Mouse (Mus musculus): ENCODE data around the gene Gm2431. TPM values are rescaled to one million over a fixed set of nuclear protein-coding genes. Genes with fewer than 3 reads are reported as not detected.
"Not testable (repeated sequence)": the region's sequence is repeated elsewhere in the genome, so short reads cannot be mapped to it uniquely, and the experiment has no call there.

Gm2431 gene
- polyA plus RNA-seq, 1 experiment from 2014 or later, result not detected

DNA sequence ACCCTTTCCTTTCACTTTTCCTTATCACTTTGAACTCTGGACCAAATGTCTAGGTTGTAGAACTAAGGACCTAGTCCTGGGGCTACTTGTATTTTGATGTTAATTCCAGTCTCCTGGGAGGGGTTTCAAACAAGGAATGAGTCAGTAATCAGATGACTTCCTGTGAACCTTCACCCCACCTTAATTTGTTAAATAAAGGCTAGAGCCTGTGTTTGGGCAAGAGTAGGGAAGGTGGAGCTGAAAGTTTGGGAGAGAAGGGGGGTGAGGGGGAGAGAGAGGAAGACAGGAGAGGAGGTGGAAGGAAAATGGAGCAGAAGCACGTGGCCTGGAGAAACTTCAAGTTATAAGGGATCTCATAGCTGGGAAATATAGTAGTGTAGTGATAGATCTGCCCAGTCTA is 26.6 kb downstream of the Gm2431 start:
- Histone ChIP-seq H3K27me3 (ENCODE audit: control insufficient read depth, insufficient read depth, low read depth, low read length) (no peaks in the 10 kb centered on the region), H3K27ac (ENCODE audit: low read length) (no peak overlapping the region), H3K4me2 (ENCODE audit: low read length) (no peak overlapping the region), H3K9me3 (replicated peaks; ENCODE audit: control insufficient read depth, low read length, poor library complexity, severe bottlenecking) (peaks cover 3% of the 10 kb centered on the region; the same call in 1 of the 2 replicates), H3K36me3 (ENCODE audit: control insufficient read depth, insufficient read depth, low read length) (no peaks in the 10 kb centered on the region), H3K9ac (ENCODE audit: low read depth, low read length) (no peak overlapping the region), H3K4me3 (ENCODE audit: low read depth, low read length) (no peak overlapping the region), H3K4me1 (ENCODE audit: control insufficient read depth, insufficient read depth, low read length) (no peaks in the 10 kb centered on the region)
- ATAC-seq, result no peak
- WGBS, result 30% methylated on average over 1 of the region's 1 CpGs

DNA sequence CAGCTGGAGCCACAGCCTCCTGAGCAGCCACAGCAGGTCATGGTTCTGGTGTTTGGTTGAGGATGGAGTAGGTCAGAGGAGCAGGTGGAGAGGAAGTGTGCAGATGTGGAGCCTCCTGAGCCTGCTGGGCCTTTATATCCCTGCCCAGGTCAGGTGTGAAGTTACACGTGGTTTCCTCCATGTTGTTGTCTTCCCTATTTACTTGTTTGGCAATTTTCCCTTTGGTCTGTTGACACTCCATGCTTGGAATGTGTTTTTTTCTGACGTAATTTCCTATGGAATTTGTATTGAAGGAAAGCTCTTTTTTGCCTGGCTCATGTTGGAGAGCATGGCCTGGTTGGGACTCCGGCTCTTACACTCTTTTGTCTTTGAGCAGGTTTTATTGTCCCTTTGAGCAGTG is 28.3 kb downstream of the Gm2431 start, which contains the start of gene Krtap5-5:
TSS of gene Krtap5-5 (minus strand) at position 101 of the 400 bp plus-strand sequence.
- H3K4me3 ChIP-seq (ENCODE audit: low read depth, low read length); H3K27ac ChIP-seq (ENCODE audit: low read length); H3K9ac ChIP-seq (ENCODE audit: low read depth, low read length); H3K4me1 ChIP-seq (ENCODE audit: control insufficient read depth, insufficient read depth, low read length); H3K9me3 ChIP-seq (replicated peaks; ENCODE audit: control insufficient read depth, low read length, poor library complexity, severe bottlenecking); H3K4me2 ChIP-seq (ENCODE audit: low read length); ATAC-seq; H3K36me3 ChIP-seq (ENCODE audit: control insufficient read depth, insufficient read depth, low read length); H3K27me3 ChIP-seq (ENCODE audit: control insufficient read depth, insufficient read depth, low read depth, low read length): not testable (repeated sequence)
- 59% methylated on average over 3 of the region's 3 CpGs for WGBS

DNA sequence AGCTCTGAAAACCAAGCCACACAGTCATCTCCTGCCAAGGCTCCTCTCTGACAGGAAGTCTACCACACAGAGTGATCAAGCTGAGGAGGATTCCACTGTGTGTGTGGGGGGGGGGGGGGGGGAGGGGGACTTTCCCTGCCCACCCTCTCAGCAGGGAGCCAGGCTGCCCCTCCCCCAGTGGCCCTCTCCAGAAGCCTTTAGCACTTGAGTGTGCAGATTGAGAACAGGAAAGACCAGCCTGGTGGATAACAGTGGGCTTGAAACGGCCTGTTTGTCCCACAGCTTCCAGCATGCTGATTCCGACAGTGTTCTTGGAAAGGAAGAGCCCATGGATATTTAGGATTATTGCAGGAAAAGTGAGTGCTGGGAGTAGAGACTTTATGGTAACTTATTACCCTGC is 33.6 kb downstream of the Gm2431 start:
- Histone ChIP-seq H3K4me3 (ENCODE audit: low read depth, low read length) (no peak overlapping the region), H3K4me2 (ENCODE audit: low read length) (no peak overlapping the region), H3K9me3 (replicated peaks; ENCODE audit: control insufficient read depth, low read length, poor library complexity, severe bottlenecking) (no peaks in the 10 kb centered on the region), H3K27ac (ENCODE audit: low read length) (no peak overlapping the region), H3K27me3 (ENCODE audit: control insufficient read depth, insufficient read depth, low read depth, low read length) (no peaks in the 10 kb centered on the region), H3K36me3 (ENCODE audit: control insufficient read depth, insufficient read depth, low read length) (no peaks in the 10 kb centered on the region), H3K9ac (ENCODE audit: low read depth, low read length) (no peak overlapping the region), H3K4me1 (ENCODE audit: control insufficient read depth, insufficient read depth, low read length) (no peaks in the 10 kb centered on the region)
- ATAC-seq, result no peak
- 60% methylated on average over 2 of the region's 2 CpGs for WGBS

DNA sequence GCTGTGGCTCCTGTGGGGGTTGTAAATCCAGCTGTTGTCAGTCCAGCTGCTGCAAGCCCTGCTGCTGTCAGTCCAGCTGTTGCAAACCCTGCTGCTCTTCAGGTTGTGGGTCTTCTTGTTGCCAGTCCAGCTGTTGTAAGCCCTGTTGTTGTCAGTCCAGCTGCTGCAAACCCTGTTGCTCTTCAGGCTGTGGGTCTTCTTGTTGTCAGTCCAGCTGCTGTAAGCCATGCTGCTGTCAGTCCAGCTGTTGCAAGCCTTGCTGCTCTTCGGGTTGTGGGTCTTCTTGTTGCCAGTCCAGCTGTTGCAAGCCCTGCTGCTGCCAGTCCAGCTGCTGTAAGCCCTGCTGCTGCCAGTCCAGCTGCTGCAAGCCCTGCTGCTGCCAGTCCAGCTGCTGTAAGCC is 46.0 kb downstream of the Gm2431 start:
- H3K9ac ChIP-seq (ENCODE audit: low read depth, low read length); H3K27ac ChIP-seq (ENCODE audit: low read length); H3K4me2 ChIP-seq (ENCODE audit: low read length); H3K9me3 ChIP-seq (replicated peaks; ENCODE audit: control insufficient read depth, low read length, poor library complexity, severe bottlenecking); H3K4me1 ChIP-seq (ENCODE audit: control insufficient read depth, insufficient read depth, low read length); H3K4me3 ChIP-seq (ENCODE audit: low read depth, low read length); H3K27me3 ChIP-seq (ENCODE audit: control insufficient read depth, insufficient read depth, low read depth, low read length); ATAC-seq; H3K36me3 ChIP-seq (ENCODE audit: control insufficient read depth, insufficient read depth, low read length): not testable (repeated sequence)
- 57% methylated on average over 1 of the region's 1 CpGs for WGBS

DNA sequence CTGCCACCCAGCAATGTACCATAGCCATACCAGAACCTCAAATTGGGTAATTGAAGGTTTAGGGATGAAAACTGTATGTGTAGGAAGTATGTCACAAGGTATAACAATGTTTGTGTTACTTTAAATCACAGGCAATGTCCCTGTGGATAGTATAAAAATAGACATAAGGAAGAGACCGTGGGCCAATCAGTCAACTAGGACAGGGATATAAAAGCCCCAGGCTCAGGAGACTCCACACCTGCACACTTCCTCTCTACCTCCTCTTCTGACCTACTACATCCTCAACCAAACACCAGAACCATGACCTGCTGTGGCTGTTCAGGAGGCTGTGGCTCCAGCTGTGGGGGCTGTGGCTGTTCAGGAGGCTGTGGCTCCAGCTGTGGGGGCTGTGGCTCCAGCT is 46.6 kb downstream of the Gm2431 start, which contains the start of gene Gm7579:
TSS of gene Gm7579 (plus strand) at position 301 of the 400 bp plus-strand sequence.
- ATAC-seq, result no peak
- WGBS, result 75% methylated on average over 1 of the region's 1 CpGs

More for the DNA sequence above, 46.6 kb downstream of the Gm2431 start, which contains the start of gene Gm7579:
- H3K4me1 ChIP-seq (ENCODE audit: control insufficient read depth, insufficient read depth, low read length), result no peaks in the 10 kb centered on the region
- H3K27me3 ChIP-seq (ENCODE audit: control insufficient read depth, insufficient read depth, low read depth, low read length), result no peaks in the 10 kb centered on the region
- no peak within 1 kb of the TSS for H3K27ac ChIP-seq (ENCODE audit: low read length)
- no peak within 1 kb of the TSS for H3K4me3 ChIP-seq (ENCODE audit: low read depth, low read length)
- H3K9me3 ChIP-seq (replicated peaks; ENCODE audit: control insufficient read depth, low read length, poor library complexity, severe bottlenecking), result no peaks in the 10 kb centered on the region
- no peak within 1 kb of the TSS for H3K4me2 ChIP-seq (ENCODE audit: low read length)
- H3K9ac ChIP-seq (ENCODE audit: low read depth, low read length), result no peak within 1 kb of the TSS
- no peaks in the 10 kb centered on the region for H3K36me3 ChIP-seq (ENCODE audit: control insufficient read depth, insufficient read depth, low read length)

Other genes with a start within 250 kb of the Gm2431 start
- 47.5 and 50.3 TPM in 2 replicates for gene Mob2, start 197.3 kb downstream of the Gm2431 start, polyA plus RNA-seq (2015; fragmentation: Nextera tagmentation; extraction: Ambion mirVana)
- 113 and 128 TPM in 2 replicates for gene Dusp8, start 162.5 kb downstream of the Gm2431 start, polyA plus RNA-seq (2015; fragmentation: Nextera tagmentation; extraction: Ambion mirVana)
- gene Gm45618, start 137.6 kb downstream of the Gm2431 start, polyA plus RNA-seq (2015; fragmentation: Nextera tagmentation; extraction: Ambion mirVana), result 0.30 TPM in 1 of 2 replicates, not detected in the other
- not detected in 2 replicates for gene Gm39115, start 122.3 kb downstream of the Gm2431 start, polyA plus RNA-seq (2015; fragmentation: Nextera tagmentation; extraction: Ambion mirVana)
- gene Gm45337, start 113.7 kb downstream of the Gm2431 start, polyA plus RNA-seq (2015; fragmentation: Nextera tagmentation; extraction: Ambion mirVana), result not detected in 2 replicates
- gene Gm29735, start 101.2 kb downstream of the Gm2431 start, polyA plus RNA-seq (2015; fragmentation: Nextera tagmentation; extraction: Ambion mirVana), result not detected in 2 replicates
- not detected in 2 replicates for gene Gm4553, start 92.6 kb downstream of the Gm2431 start, polyA plus RNA-seq (2015; fragmentation: Nextera tagmentation; extraction: Ambion mirVana)
- gene Krtap5-2, start 82.3 kb downstream of the Gm2431 start, polyA plus RNA-seq (2015; fragmentation: Nextera tagmentation; extraction: Ambion mirVana), result not detected in 2 replicates
- gene Gm10153, start 68.0 kb downstream of the Gm2431 start, polyA plus RNA-seq (2015; fragmentation: Nextera tagmentation; extraction: Ambion mirVana), result not detected in 2 replicates
- gene Krtap5-3, start 57.0 kb downstream of the Gm2431 start, polyA plus RNA-seq (2015; fragmentation: Nextera tagmentation; extraction: Ambion mirVana), result not detected in 2 replicates
- not detected in 2 replicates for gene Gm7579, start 46.5 kb downstream of the Gm2431 start, polyA plus RNA-seq (2015; fragmentation: Nextera tagmentation; extraction: Ambion mirVana)
- gene Krtap5-5, start 28.4 kb downstream of the Gm2431 start, polyA plus RNA-seq (2015; fragmentation: Nextera tagmentation; extraction: Ambion mirVana), result not detected in 2 replicates
- gene Gm40460, start 17.3 kb downstream of the Gm2431 start, polyA plus RNA-seq (2015; fragmentation: Nextera tagmentation; extraction: Ambion mirVana), result not detected in 2 replicates
- not detected in 2 replicates for gene Gm4559, start 16.0 kb upstream of the Gm2431 start, polyA plus RNA-seq (2015; fragmentation: Nextera tagmentation; extraction: Ambion mirVana)
- not detected in 2 replicates for gene Krtap5-1, start 38.8 kb upstream of the Gm2431 start, polyA plus RNA-seq (2015; fragmentation: Nextera tagmentation; extraction: Ambion mirVana)
- not detected in 2 replicates for gene Krtap5-4, start 45.2 kb upstream of the Gm2431 start, polyA plus RNA-seq (2015; fragmentation: Nextera tagmentation; extraction: Ambion mirVana)
- 11.3 and 14.1 TPM in 2 replicates for gene Ifitm10, start 115.4 kb upstream of the Gm2431 start, polyA plus RNA-seq (2015; fragmentation: Nextera tagmentation; extraction: Ambion mirVana)
- gene Gm49369, start 124.3 kb upstream of the Gm2431 start, polyA plus RNA-seq (2015; fragmentation: Nextera tagmentation; extraction: Ambion mirVana), result 2.5 and 3.4 TPM in 2 replicates
- 243 and 289 TPM in 2 replicates for gene Ctsd, start 129.7 kb upstream of the Gm2431 start, polyA plus RNA-seq (2015; fragmentation: Nextera tagmentation; extraction: Ambion mirVana)
- gene Syt8, start 176.5 kb upstream of the Gm2431 start, polyA plus RNA-seq (2015; fragmentation: Nextera tagmentation; extraction: Ambion mirVana), result not detected in 2 replicates
- 0.51 and 0.78 TPM in 2 replicates for gene Tnni2, start 183.5 kb upstream of the Gm2431 start, polyA plus RNA-seq (2015; fragmentation: Nextera tagmentation; extraction: Ambion mirVana)
- gene Lsp1, start 202.5 kb upstream of the Gm2431 start, polyA plus RNA-seq (2015; fragmentation: Nextera tagmentation; extraction: Ambion mirVana), result 4.8 and 5.1 TPM in 2 replicates
- 0.91 and 1.6 TPM in 2 replicates for gene Tnnt3, start 240.5 kb upstream of the Gm2431 start, polyA plus RNA-seq (2015; fragmentation: Nextera tagmentation; extraction: Ambion mirVana)